Comparison of ENCODE assay signal across 8 mouse cellular contexts in the genomic region with DNA sequence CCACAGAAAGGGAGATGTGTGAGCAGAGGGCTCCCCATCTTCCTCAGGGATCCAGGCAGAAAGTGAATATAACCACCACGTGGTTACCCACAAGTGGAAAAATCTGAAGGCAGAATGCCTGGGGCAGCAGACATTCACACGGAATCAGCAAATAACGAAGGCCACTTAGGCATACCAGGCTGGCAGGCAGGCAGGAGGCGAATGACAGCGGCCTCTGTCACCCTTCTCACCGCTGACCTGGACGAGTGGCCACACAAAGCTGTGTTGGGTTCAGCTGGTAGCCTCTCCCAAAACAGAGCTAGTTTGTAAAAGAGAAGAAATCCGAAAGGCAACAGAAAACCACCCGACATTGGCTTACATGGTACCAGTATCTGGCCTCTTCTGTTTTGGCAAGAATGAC. TPM values are rescaled to one million over a fixed set of nuclear protein-coding genes. Genes with fewer than 3 reads are reported as not detected.
DNase-seq lines count a peak whose midpoint lies in the region; ATAC-seq and TF ChIP-seq lines count a peak whose summit lies in the region.

No protein-coding gene starts in this region.

- no peaks in the 10 kb centered on the region for H3K9me3 ChIP-seq in heart, embryonic 10.5 days
- H3K9me3 ChIP-seq in embryonic facial prominence, embryonic 10.5 days = no peaks in the 10 kb centered on the region
- H3K9me3 ChIP-seq in hindbrain, postnatal 0 days (ENCODE audit: low read length) = no peaks in the 10 kb centered on the region
- no peaks in the 10 kb centered on the region for H3K9me3 ChIP-seq in midbrain, embryonic 12.5 days

- WGBS in heart, embryonic 10.5 days = 24% methylated on average over 9 of the region's 9 CpGs
- WGBS in embryonic facial prominence, embryonic 10.5 days = 19% methylated on average over 9 of the region's 9 CpGs
- 18% methylated on average over 9 of the region's 9 CpGs for WGBS in hindbrain, postnatal 0 days
- 17% methylated on average over 9 of the region's 9 CpGs for WGBS in midbrain, embryonic 12.5 days

- H3K4me3 ChIP-seq in heart, embryonic 10.5 days = peak overlapping the region; percentile 86
- H3K4me3 ChIP-seq in embryonic facial prominence, embryonic 10.5 days = peak overlapping the region; percentile 85
- H3K4me3 ChIP-seq in hindbrain, postnatal 0 days (ENCODE audit: low read length) = peak overlapping the region; percentile 83
- peak overlapping the region; percentile 78 for H3K4me3 ChIP-seq in midbrain, embryonic 12.5 days

- DNase-seq in heart, embryonic 10.5 days (ENCODE audit: low spot score) = no peak
- DNase-seq in heart, adult 9 months (ENCODE audit: low spot score in 2 of 2) = no peak
- DNase-seq in embryonic facial prominence, embryonic 10.5 days (ENCODE audit: low spot score) = peak; percentile 29
- no peak for DNase-seq in hindbrain, postnatal 0 days (ENCODE audit: low spot score)
- DNase-seq in right cerebral cortex, postnatal 36 days (ENCODE audit: low spot score in 2 of 2) = no peak
- no peak for DNase-seq in right cerebral cortex, adult 2 months (ENCODE audit: low spot score in 2 of 2)
- DNase-seq in frontal cortex, postnatal 10 days (ENCODE audit: low spot score in 2 of 2) = no peak

- 0 out of 2 replicates have a peak, but pooled peaks have one; percentile 2 for ATAC-seq in hindbrain, postnatal 0 days
- ATAC-seq in midbrain, embryonic 12.5 days (ENCODE audit: low FRiP score, low read depth) = no peak

- no peak overlapping the region for H3K9ac ChIP-seq in hindbrain, postnatal 0 days (replicated peaks; ENCODE audit: low read length)
- peak overlapping the region; percentile 92; the same call in 1 of the 2 replicates for H3K9ac ChIP-seq in midbrain, embryonic 12.5 days (replicated peaks)

- H3K27ac ChIP-seq in heart, embryonic 10.5 days = peak overlapping the region; percentile 97
- peak overlapping the region; percentile 97 for H3K27ac ChIP-seq in embryonic facial prominence, embryonic 10.5 days (replicated peaks)
- H3K27ac ChIP-seq in hindbrain, postnatal 0 days = no peak overlapping the region
- no peak overlapping the region; the same call in 1 of the 2 replicates for H3K27ac ChIP-seq in midbrain, embryonic 12.5 days (replicated peaks)

- peaks cover 4% of the 10 kb centered on the region; the same call in 1 of the 2 replicates for H3K36me3 ChIP-seq in heart, embryonic 10.5 days
- H3K36me3 ChIP-seq in embryonic facial prominence, embryonic 10.5 days (replicated peaks) = 0 out of 2 replicates have a peak, but pooled peaks cover 7% of the 10 kb centered on the region
- no peaks in the 10 kb centered on the region for H3K36me3 ChIP-seq in hindbrain, postnatal 0 days (ENCODE audit: insufficient read depth, low read length)
- no peaks in the 10 kb centered on the region for H3K36me3 ChIP-seq in midbrain, embryonic 12.5 days

- H3K4me1 ChIP-seq in heart, embryonic 10.5 days = peaks cover 41% of the 10 kb centered on the region
- H3K4me1 ChIP-seq in embryonic facial prominence, embryonic 10.5 days = peaks cover 29% of the 10 kb centered on the region
- no peaks in the 10 kb centered on the region for H3K4me1 ChIP-seq in hindbrain, postnatal 0 days (ENCODE audit: insufficient read depth, low read length)
- peaks cover 29% of the 10 kb centered on the region for H3K4me1 ChIP-seq in midbrain, embryonic 12.5 days

- H3K4me2 ChIP-seq in hindbrain, postnatal 0 days (ENCODE audit: low read depth, low read length) = peak overlapping the region; percentile 97
- peak overlapping the region; percentile 81 for H3K4me2 ChIP-seq in midbrain, embryonic 12.5 days (replicated peaks)

- TF ChIP-seq CTCF in hindbrain, postnatal 0 days (IDR thresholded peaks at IDR 0.05; ENCODE audit: low read depth) = no peak

- no peaks in the 10 kb centered on the region for H3K27me3 ChIP-seq in heart, embryonic 10.5 days (ENCODE audit: insufficient read depth, poor library complexity, severe bottlenecking)
- H3K27me3 ChIP-seq in embryonic facial prominence, embryonic 10.5 days (replicated peaks; ENCODE audit: low read depth, poor library complexity, severe bottlenecking) = no peaks in the 10 kb centered on the region
- no peaks in the 10 kb centered on the region for H3K27me3 ChIP-seq in hindbrain, postnatal 0 days (ENCODE audit: insufficient read depth, low read length)
- no peaks in the 10 kb centered on the region for H3K27me3 ChIP-seq in midbrain, embryonic 12.5 days

RNA-seq across cellular contexts. Expression of a gene that starts 1.1 kb away (rescaled TPM):
- polyA plus RNA-seq in heart, embryonic 10.5 days (2016; fragmentation: Nextera tagmentation; extraction: Ambion mirVana) = 0.06 and 0.11 TPM in 2 replicates
- polyA plus RNA-seq in embryonic facial prominence, embryonic 10.5 days (2016; fragmentation: Nextera tagmentation; extraction: Ambion mirVana) = 0.02 and 0.08 TPM in 2 replicates
- total RNA-seq in hindbrain, postnatal 0 days (2014; rRNA removed) = 1.8 and 2.8 TPM in 2 replicates
- polyA plus RNA-seq in hindbrain, postnatal 0 days (2015; fragmentation: Nextera tagmentation; extraction: Ambion mirVana) = 2.8 and 4.7 TPM in 2 replicates
- 0.13 and 0.14 TPM in 2 replicates for polyA plus RNA-seq in midbrain, embryonic 12.5 days (2016; fragmentation: Nextera tagmentation; extraction: Ambion mirVana)

RNA-seq across cellular contexts. Expression of a gene that starts 1.1 kb away (rescaled TPM):
- 15.6 and 21.1 TPM in 2 replicates for polyA plus RNA-seq in heart, embryonic 10.5 days (2016; fragmentation: Nextera tagmentation; extraction: Ambion mirVana)
- polyA plus RNA-seq in embryonic facial prominence, embryonic 10.5 days (2016; fragmentation: Nextera tagmentation; extraction: Ambion mirVana) = 19.9 and 21.4 TPM in 2 replicates
- 6.6 and 7.2 TPM in 2 replicates for total RNA-seq in hindbrain, postnatal 0 days (2014; rRNA removed)
- polyA plus RNA-seq in hindbrain, postnatal 0 days (2015; fragmentation: Nextera tagmentation; extraction: Ambion mirVana) = 2.7 and 3.1 TPM in 2 replicates
- polyA plus RNA-seq in midbrain, embryonic 12.5 days (2016; fragmentation: Nextera tagmentation; extraction: Ambion mirVana) = 16.3 and 18.9 TPM in 2 replicates

RNA-seq across cellular contexts. Expression of a gene that starts 19.5 kb away (rescaled TPM):
- 0.10 and 0.23 TPM in 2 replicates for polyA plus RNA-seq in heart, embryonic 10.5 days (2016; fragmentation: Nextera tagmentation; extraction: Ambion mirVana)
- not detected in 2 replicates for polyA plus RNA-seq in embryonic facial prominence, embryonic 10.5 days (2016; fragmentation: Nextera tagmentation; extraction: Ambion mirVana)
- total RNA-seq in hindbrain, postnatal 0 days (2014; rRNA removed) = 0.26 TPM in 1 of 2 replicates, not detected in the other
- polyA plus RNA-seq in hindbrain, postnatal 0 days (2015; fragmentation: Nextera tagmentation; extraction: Ambion mirVana) = 0.68 TPM in 2 replicates
- polyA plus RNA-seq in midbrain, embryonic 12.5 days (2016; fragmentation: Nextera tagmentation; extraction: Ambion mirVana) = 0.20 and 0.27 TPM in 2 replicates

RNA-seq across cellular contexts. Expression of a gene that starts 52.7 kb away (rescaled TPM):
- polyA plus RNA-seq in heart, embryonic 10.5 days (2016; fragmentation: Nextera tagmentation; extraction: Ambion mirVana) = 0.59 and 1.0 TPM in 2 replicates
- polyA plus RNA-seq in embryonic facial prominence, embryonic 10.5 days (2016; fragmentation: Nextera tagmentation; extraction: Ambion mirVana) = 0.74 and 1.0 TPM in 2 replicates
- total RNA-seq in hindbrain, postnatal 0 days (2014; rRNA removed) = 0.26 and 0.29 TPM in 2 replicates
- 0.89 and 1.6 TPM in 2 replicates for polyA plus RNA-seq in hindbrain, postnatal 0 days (2015; fragmentation: Nextera tagmentation; extraction: Ambion mirVana)
- 0.73 and 1.5 TPM in 2 replicates for polyA plus RNA-seq in midbrain, embryonic 12.5 days (2016; fragmentation: Nextera tagmentation; extraction: Ambion mirVana)

Comparison
In these comparisons a context has a peak if more than half of its experiments do, and no peak if none do; other contexts are left out.
1. H3K27ac ChIP-seq: peak in heart, embryonic 10.5 days (single experiment) and embryonic facial prominence, embryonic 10.5 days (single experiment); none in hindbrain, postnatal 0 days (single experiment) and midbrain, embryonic 12.5 days (single experiment).
2. Peak in every context shown above with its lines, with median percentiles within 50 percentile points of each other: H3K4me3 ChIP-seq.